Mouse (Mus musculus): Measurements from ENCODE around the gene Atp5g2. TPM values are rescaled to one million over a fixed set of nuclear protein-coding genes. Genes with fewer than 3 reads are reported as not detected.
A peak's percentile ranks its signal among the peaks of the same experiment; 100 is the strongest.

Atp5g2 gene
- polyA plus RNA-seq (2014; fragmentation: Nextera tagmentation; extraction: Ambion mirVana) = 60.4 and 79.9 TPM in 2 replicates

GRCm38 (mm10) chr15:102672215-102673071, at the start of gene Atp5g2:
Gene Atp5g2 (minus strand): TSS chr15:102672352.
- Histone ChIP-seq H3K4me1 (ENCODE audit: control insufficient read depth, insufficient read depth, low read length) (no peaks in the 10 kb centered on the region), H3K9me3 (replicated peaks; ENCODE audit: control insufficient read depth, low read length) (no peaks in the 10 kb centered on the region), H3K27me3 (ENCODE audit: control insufficient read depth, insufficient read depth, low read length) (no peaks in the 10 kb centered on the region), H3K4me3 (ENCODE audit: low read depth, low read length) (peak within 1 kb of the TSS; percentile 43), H3K4me2 (ENCODE audit: low read depth, low read length) (peak within 1 kb of the TSS; percentile 72), H3K36me3 (replicated peaks; ENCODE audit: control insufficient read depth, insufficient read depth, low read depth, low read length) (no peaks in the 10 kb centered on the region), H3K27ac (replicated peaks; ENCODE audit: low read depth, low read length) (peak within 1 kb of the TSS; percentile 99), H3K9ac (replicated peaks; ENCODE audit: low read length) (peak within 1 kb of the TSS; percentile 90)
- WGBS = 3% methylated on average over 37 of the region's 37 CpGs
- ATAC-seq (replicated peaks; ENCODE audit: insufficient number of reproducible peaks, low FRiP score, low TSS enrichment, low read depth) (0 out of 2 replicates have a peak, but pooled peaks have one; percentile 7), DNase-seq (ENCODE audit: low spot score) (peak; percentile 73)

GRCm38 (mm10) chr15:102721016-102721898, 49.1 kb upstream of the Atp5g2 start:
- no peak for ATAC-seq (replicated peaks; ENCODE audit: insufficient number of reproducible peaks, low FRiP score, low TSS enrichment, low read depth)

GRCm38 (mm10) chr15:102716132-102716531, 44.0 kb upstream of the Atp5g2 start:
- no peak overlapping the region for H3K9ac ChIP-seq (replicated peaks; ENCODE audit: low read length)
- no peak overlapping the region for H3K4me2 ChIP-seq (ENCODE audit: low read depth, low read length)
- 62% methylated on average over 12 of the region's 12 CpGs for WGBS
- no peak overlapping the region for H3K27ac ChIP-seq (replicated peaks; ENCODE audit: low read depth, low read length)
- no peak for ATAC-seq (replicated peaks; ENCODE audit: insufficient number of reproducible peaks, low FRiP score, low TSS enrichment, low read depth)
- peak; percentile 50 for DNase-seq (ENCODE audit: low spot score)
- no peaks in the 10 kb centered on the region for H3K4me1 ChIP-seq (ENCODE audit: control insufficient read depth, insufficient read depth, low read length)
- H3K27me3 ChIP-seq (ENCODE audit: control insufficient read depth, insufficient read depth, low read length) = no peaks in the 10 kb centered on the region
- H3K4me3 ChIP-seq (ENCODE audit: low read depth, low read length) = no peak overlapping the region
- H3K9me3 ChIP-seq (replicated peaks; ENCODE audit: control insufficient read depth, low read length) = no peaks in the 10 kb centered on the region
- H3K36me3 ChIP-seq (replicated peaks; ENCODE audit: control insufficient read depth, insufficient read depth, low read depth, low read length) = no peaks in the 10 kb centered on the region

More at GRCm38 (mm10) chr15:102721016-102721898, 49.1 kb upstream of the Atp5g2 start:
- H3K9ac ChIP-seq (replicated peaks; ENCODE audit: low read length) = peak overlapping the region; percentile 63
- 19% methylated on average over 14 of the region's 14 CpGs for WGBS
- peak overlapping the region; percentile 67 for H3K4me2 ChIP-seq (ENCODE audit: low read depth, low read length)
- no peaks in the 10 kb centered on the region for H3K36me3 ChIP-seq (replicated peaks; ENCODE audit: control insufficient read depth, insufficient read depth, low read depth, low read length)
- no peaks in the 10 kb centered on the region for H3K9me3 ChIP-seq (replicated peaks; ENCODE audit: control insufficient read depth, low read length)
- peak overlapping the region; percentile 62 for H3K4me3 ChIP-seq (ENCODE audit: low read depth, low read length)
- no peak overlapping the region for H3K27ac ChIP-seq (replicated peaks; ENCODE audit: low read depth, low read length)
- DNase-seq (ENCODE audit: low spot score) = no peak
- H3K4me1 ChIP-seq (ENCODE audit: control insufficient read depth, insufficient read depth, low read length) = no peaks in the 10 kb centered on the region; the same call in 1 of the 2 replicates
- H3K27me3 ChIP-seq (ENCODE audit: control insufficient read depth, insufficient read depth, low read length) = no peaks in the 10 kb centered on the region

- 71% methylated on average over 6 of the region's 6 CpGs for WGBS
- H3K4me2 ChIP-seq (ENCODE audit: low read depth, low read length) = no peak overlapping the region
- ATAC-seq (replicated peaks; ENCODE audit: insufficient number of reproducible peaks, low FRiP score, low TSS enrichment, low read depth) (no peak; the same call in 1 of the 2 replicates), DNase-seq (ENCODE audit: low spot score) (no peak)
- H3K4me1 ChIP-seq (ENCODE audit: control insufficient read depth, insufficient read depth, low read length) = no peaks in the 10 kb centered on the region
- no peaks in the 10 kb centered on the region for H3K27me3 ChIP-seq (ENCODE audit: control insufficient read depth, insufficient read depth, low read length)
- no peaks in the 10 kb centered on the region for H3K9me3 ChIP-seq (replicated peaks; ENCODE audit: control insufficient read depth, low read length)
- H3K36me3 ChIP-seq (replicated peaks; ENCODE audit: control insufficient read depth, insufficient read depth, low read depth, low read length) = no peaks in the 10 kb centered on the region; the same call in 1 of the 2 replicates
- H3K27ac ChIP-seq (replicated peaks; ENCODE audit: low read depth, low read length) = no peak overlapping the region
- H3K4me3 ChIP-seq (ENCODE audit: low read depth, low read length) = no peak overlapping the region
- H3K9ac ChIP-seq (replicated peaks; ENCODE audit: low read length) = no peak overlapping the region
These were observed 35.7 kb upstream of the Atp5g2 start for GRCm38 (mm10) chr15:102707736-102708269.

GRCm38 (mm10) chr15:102705923-102706503, 33.9 kb upstream of the Atp5g2 start:
- H3K9me3 ChIP-seq (replicated peaks; ENCODE audit: control insufficient read depth, low read length) = no peaks in the 10 kb centered on the region
- no peaks in the 10 kb centered on the region; the same call in 1 of the 2 replicates for H3K36me3 ChIP-seq (replicated peaks; ENCODE audit: control insufficient read depth, insufficient read depth, low read depth, low read length)
- H3K4me1 ChIP-seq (ENCODE audit: control insufficient read depth, insufficient read depth, low read length) = no peaks in the 10 kb centered on the region
- no peak overlapping the region for H3K9ac ChIP-seq (replicated peaks; ENCODE audit: low read length)
- no peaks in the 10 kb centered on the region for H3K27me3 ChIP-seq (ENCODE audit: control insufficient read depth, insufficient read depth, low read length)
- H3K4me3 ChIP-seq (ENCODE audit: low read depth, low read length) = no peak overlapping the region
- ATAC-seq (replicated peaks; ENCODE audit: insufficient number of reproducible peaks, low FRiP score, low TSS enrichment, low read depth) (no peak), DNase-seq (ENCODE audit: low spot score) (no peak)
- no peak overlapping the region for H3K4me2 ChIP-seq (ENCODE audit: low read depth, low read length)
- 75% methylated on average over 7 of the region's 7 CpGs for WGBS
- H3K27ac ChIP-seq (replicated peaks; ENCODE audit: low read depth, low read length) = no peak overlapping the region

- 56% methylated on average over 8 of the region's 9 CpGs for WGBS
- Histone ChIP-seq H3K9ac (replicated peaks; ENCODE audit: low read length) (no peak overlapping the region), H3K27ac (replicated peaks; ENCODE audit: low read depth, low read length) (no peak overlapping the region), H3K4me3 (ENCODE audit: low read depth, low read length) (no peak overlapping the region), H3K9me3 (replicated peaks; ENCODE audit: control insufficient read depth, low read length) (no peaks in the 10 kb centered on the region), H3K36me3 (replicated peaks; ENCODE audit: control insufficient read depth, insufficient read depth, low read depth, low read length) (no peaks in the 10 kb centered on the region; the same call in 1 of the 2 replicates), H3K4me1 (ENCODE audit: control insufficient read depth, insufficient read depth, low read length) (no peaks in the 10 kb centered on the region), H3K27me3 (ENCODE audit: control insufficient read depth, insufficient read depth, low read length) (no peaks in the 10 kb centered on the region), H3K4me2 (ENCODE audit: low read depth, low read length) (no peak overlapping the region)
- no peak; the same call in 1 of the 2 replicates for ATAC-seq (replicated peaks; ENCODE audit: insufficient number of reproducible peaks, low FRiP score, low TSS enrichment, low read depth)
- DNase-seq (ENCODE audit: low spot score) = no peak
These were observed 33.2 kb upstream of the Atp5g2 start for GRCm38 (mm10) chr15:102705226-102705894.

- DNase-seq (ENCODE audit: low spot score) (no peak), ATAC-seq (replicated peaks; ENCODE audit: insufficient number of reproducible peaks, low FRiP score, low TSS enrichment, low read depth) (no peak)
- no peaks in the 10 kb centered on the region for H3K4me1 ChIP-seq (ENCODE audit: control insufficient read depth, insufficient read depth, low read length)
- H3K27me3 ChIP-seq (ENCODE audit: control insufficient read depth, insufficient read depth, low read length) = no peaks in the 10 kb centered on the region
- H3K27ac ChIP-seq (replicated peaks; ENCODE audit: low read depth, low read length) = no peak overlapping the region
- no peak overlapping the region for H3K9ac ChIP-seq (replicated peaks; ENCODE audit: low read length)
- H3K9me3 ChIP-seq (replicated peaks; ENCODE audit: control insufficient read depth, low read length) = no peaks in the 10 kb centered on the region
- WGBS = 72% methylated on average over 5 of the region's 5 CpGs
- H3K4me2 ChIP-seq (ENCODE audit: low read depth, low read length) = no peak overlapping the region
- H3K4me3 ChIP-seq (ENCODE audit: low read depth, low read length) = no peak overlapping the region
- no peaks in the 10 kb centered on the region; the same call in 1 of the 2 replicates for H3K36me3 ChIP-seq (replicated peaks; ENCODE audit: control insufficient read depth, insufficient read depth, low read depth, low read length)
These were observed 32.7 kb upstream of the Atp5g2 start for GRCm38 (mm10) chr15:102704806-102705205.

All from embryonic facial prominence, embryonic 11.5 days (tissue).